Mouse (Mus musculus): Measurements from ENCODE around the gene Syne3.

The Syne3 gene

DNA sequence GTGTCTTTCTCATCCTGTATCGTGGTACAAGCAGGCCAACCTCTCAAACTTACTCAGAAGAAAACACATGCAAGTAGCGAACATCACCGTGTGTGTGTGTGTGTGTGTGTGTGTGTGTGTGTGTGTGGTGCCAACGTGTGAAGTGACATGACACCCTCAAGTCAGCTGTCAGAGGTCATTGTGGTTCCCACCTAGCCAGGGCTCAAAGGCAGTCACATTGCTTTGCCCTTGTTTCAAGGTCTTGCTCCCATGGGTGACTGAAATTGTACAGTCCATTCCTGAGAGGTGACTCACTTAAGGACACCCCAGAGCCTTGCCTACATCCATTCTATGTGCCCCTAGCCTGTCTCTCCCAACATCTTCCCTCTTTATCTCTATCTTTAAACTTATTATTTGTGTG, 40.0 kb downstream of the Syne3 start:
- no peak for DNase-seq (ENCODE audit: low spot score)

DNA sequence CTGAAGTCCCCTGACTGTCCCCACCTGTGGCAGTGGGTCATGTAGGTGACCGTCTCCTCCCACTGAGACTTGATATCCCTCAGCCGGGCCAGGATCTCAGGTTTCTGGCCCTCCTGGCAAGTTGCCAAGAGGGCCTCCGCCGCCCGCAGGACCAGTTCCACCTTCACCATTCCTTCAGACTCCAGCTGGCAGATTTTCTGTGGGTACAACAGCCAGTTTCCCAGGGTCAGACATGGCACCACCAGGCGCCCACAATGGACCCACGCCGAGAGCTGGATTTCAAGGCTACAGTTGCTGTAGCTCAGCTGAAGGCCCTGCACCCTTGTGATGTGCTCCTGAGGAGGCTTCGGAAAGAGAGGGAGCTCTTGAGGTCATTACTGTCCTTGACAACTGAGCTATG, 40.4 kb downstream of the Syne3 start:
- DNase-seq (ENCODE audit: low spot score): no peak

DNA sequence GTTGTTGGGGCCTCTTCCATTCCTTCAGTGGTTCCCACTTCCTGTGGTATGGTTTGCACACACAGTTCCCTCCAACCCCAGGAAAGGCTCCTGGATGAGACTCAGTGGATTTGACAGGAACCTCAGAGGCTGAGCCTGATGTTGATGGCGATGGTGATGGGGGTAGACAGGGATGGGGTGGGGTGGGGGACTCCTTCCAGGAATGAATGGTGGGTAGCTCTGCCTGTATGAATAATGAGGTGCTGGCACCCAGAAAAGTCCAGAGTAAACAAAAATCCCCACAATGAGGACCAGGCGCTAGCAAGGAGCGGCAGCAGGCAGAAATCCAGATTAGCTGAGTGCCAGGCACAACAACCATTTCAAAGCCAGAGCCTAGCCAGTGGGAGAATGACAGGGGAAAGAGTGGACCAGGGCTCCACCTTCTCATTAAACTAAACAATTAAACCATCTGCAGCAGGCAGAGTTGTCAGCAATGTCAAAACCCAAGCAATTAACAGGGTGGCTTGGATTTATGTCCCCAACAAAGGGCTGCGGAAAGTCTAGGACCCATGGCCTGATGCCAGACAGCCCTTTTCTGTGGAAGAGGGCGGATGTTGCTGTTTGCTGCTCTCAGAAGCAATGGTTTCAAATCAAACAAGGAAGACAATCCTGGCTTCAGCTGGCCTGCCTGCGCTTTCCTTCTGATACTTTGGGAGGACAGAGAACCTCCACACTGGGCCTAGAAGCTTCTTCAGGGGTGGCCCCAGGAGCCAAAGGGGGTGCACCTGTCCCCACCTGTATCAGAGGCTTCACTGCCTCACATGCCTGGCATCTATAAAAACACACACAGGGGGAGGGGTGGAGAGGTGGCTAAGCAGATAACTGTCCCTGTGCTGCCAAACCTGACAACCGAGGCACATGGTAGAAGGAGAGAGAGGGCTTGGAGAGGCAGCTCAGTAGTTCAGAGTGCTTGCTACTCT, 44.4 kb downstream of the Syne3 start:
- no peak for DNase-seq (ENCODE audit: low spot score)

DNA sequence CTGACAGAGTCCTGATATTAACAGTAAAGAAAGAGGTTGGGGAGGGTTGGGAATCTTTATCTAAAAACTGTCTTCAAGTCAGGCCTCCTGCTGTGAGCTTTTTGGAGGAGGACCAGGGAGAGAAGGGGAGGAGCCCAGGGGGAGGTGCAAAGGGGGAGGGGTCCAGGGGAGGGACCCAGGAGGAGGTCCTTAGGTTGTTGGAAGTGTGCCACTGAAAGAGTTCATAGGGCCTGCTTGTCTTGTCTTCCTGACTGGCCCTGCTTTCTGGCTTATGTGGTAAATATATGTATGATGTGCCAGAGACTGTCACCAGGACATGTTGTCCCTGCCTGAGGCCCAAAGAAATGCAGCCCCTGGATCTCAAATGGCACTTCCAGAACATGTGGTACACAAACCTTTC, 49.2 kb downstream of the Syne3 start:
- DNase-seq (ENCODE audit: low spot score): no peak

DNA sequence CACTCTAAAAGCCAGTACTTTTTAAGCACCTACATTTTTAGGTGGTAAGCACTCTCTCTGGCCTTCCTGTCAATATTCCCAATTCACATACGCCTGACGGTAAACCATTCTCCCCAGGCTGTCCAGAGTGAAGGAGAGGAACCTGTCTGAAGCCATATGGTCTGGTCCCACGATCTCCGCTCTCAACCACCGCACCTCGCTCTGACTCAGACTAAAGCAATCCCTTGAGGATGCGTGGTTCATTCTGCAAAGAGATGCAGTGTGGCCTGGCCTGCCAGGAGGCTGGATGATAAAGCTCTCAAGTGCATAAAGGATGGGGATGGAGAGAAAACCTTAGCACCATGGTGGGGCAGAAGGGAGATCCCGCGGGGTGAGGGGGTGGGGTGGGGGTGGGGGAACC, 49.6 kb downstream of the Syne3 start:
- DNase-seq (ENCODE audit: low spot score): no peak

DNA sequence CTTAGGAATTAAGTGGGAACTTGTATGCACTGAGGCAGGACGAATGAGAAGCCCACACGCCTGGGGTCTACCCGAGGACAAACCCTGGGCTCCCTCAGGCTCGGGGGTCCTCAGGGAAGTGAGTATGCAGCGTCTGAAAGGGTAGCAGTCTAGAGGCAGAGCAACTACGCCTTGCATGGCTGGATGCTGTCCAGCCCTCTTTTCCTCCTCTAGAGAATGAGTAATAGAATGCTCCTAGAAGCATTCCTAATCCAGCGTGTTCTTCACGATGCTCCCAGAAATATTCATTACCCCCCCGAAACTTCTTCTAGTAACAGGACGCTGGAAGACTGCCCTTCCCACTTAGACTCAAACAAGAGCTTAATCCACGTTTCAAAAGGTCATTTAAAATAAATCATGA, 51.3 kb downstream of the Syne3 start:
- DNase-seq (ENCODE audit: low spot score): no peak

DNA sequence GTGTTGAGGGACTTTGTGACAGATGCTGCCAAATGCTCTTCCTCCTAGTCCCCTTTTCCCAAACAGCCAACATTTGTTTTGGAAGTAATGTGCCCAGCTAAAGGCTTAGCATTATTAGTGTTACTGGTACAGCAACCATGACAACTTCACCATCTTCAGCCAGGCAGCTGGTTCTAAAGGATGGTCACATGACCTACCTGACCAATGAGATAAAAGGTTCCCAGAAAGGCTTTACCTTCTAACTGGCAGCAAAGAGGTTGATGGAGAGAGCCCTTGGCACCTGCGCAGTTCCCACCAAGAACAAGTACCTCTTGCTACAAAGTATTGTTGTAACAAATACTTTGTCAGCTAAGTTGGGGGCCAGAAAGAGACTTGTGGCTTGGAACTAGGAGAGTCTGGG, 52.4 kb downstream of the Syne3 start:
- no peak for DNase-seq (ENCODE audit: low spot score)

DNA sequence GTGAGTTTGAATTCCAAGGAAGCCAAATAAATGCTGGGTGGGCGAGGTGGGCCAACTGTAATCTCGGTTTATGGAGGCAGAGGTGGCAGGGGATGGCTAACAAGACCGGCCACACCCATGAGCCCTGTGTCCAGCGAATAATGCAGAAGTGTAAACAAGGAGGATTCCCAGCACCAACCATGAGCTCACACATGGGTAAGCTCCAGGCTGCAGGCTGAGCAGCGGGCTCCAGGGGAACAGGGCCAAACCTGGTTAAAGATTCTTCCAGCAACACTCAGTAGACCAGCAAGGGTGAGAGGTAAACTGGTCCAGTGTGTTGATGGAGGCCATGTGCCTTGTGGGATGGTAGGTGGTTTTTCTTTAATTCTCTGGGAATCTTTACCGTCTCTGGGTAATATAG, 53.2 kb downstream of the Syne3 start:
- no peak for DNase-seq (ENCODE audit: low spot score)

DNA sequence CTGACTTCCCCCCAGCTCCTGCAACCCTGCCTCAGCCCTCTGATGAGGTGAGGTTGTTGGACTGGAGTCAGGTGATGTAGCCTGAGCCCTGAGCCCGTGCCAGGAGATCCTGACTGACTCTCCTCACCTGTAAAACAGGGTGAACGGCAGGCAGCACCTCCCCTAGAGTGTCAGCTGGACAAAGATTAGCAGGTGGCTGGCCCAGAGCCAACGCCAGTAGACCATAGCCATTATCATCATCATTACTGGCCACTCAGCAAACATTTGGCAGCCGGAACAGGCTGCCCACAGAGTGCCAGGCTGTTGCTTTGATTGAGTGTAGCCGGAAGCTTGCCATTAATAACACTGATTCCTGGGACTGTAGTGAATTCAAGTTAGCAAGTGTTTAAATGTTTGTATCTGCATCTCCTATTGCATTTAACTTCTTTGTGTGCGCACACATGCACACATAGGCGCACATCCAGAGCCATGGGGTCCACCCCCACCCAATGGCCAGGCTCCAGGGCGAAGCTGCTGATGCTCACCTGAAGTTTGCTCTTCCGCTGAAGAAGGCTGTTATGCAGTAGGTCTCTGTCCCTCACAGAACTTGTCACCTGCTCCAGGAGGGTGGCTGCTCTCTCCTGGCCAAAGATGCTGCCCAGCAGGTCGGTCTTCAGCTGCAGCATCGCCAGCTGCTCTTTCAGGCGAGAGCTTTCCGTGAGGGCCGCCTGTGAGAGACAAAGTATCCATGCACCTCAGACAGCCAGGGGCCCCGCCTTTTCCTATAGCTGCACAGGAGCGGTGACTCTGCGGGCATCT, 54.4 kb downstream of the Syne3 start:
- DNase-seq (ENCODE audit: low spot score): no peak

DNA sequence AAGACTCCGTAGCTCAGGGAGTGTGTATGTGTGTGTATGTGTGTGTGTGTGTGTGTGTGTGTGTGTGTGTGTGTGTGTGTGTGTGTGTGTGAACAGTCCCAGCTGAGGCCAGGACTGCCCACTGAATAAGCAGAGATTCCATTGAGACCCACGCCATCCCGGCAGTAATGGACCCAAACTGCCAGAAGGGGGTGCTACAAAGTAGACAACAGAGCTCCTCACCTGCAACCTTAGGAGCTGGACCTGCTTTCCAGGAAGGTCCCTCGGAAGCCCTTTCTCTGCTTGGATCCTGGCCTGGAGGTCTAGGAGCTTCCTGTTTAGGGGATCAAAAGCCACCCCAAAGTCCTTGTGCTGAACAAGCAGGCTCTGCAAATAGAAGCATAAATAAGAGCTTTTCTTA, 55.7 kb downstream of the Syne3 start:
- DNase-seq (ENCODE audit: low spot score): peak; percentile 60

DNA sequence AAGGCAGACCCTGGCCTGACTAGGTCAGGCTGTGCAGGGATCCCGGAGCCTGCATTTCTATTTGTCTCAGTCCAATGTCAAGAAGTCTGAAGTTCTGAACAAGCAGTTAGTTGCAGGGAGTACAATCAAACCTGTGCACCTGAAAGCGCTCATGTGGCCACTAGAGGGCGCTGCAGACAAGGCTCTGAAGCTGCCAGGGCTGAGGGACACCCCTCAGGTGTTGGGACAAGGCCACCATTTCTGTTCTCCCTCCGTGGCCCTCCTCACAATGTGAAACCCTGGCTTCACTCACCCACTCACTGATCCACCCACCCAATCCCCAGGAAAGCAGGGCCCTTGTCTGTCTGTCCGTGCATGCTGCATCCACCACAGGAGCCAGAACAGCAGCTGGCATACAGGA, 57.2 kb downstream of the Syne3 start:
- peak; percentile 77 for DNase-seq (ENCODE audit: low spot score)

DNA sequence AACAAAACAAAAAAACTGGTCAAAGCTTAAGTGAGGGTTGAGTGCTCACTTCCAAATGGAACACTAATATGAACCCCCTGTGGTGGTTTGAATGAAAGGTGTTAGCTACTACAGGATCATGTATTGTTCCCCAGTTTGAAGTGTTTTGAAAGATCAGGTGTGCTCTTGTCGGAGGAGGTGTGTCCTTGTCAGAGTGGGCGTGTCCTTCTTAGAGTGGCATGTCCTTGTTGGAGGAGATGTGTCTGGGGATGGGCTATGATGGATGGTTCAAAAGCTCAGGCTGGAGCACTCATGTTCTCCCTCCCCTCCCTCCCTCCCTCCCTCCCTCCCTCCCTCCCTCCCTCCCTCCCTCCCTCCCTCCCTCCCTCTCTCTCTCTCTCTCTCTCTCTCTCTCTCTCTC, 61.7 kb downstream of the Syne3 start:
- no peak for DNase-seq (ENCODE audit: low spot score)

DNA sequence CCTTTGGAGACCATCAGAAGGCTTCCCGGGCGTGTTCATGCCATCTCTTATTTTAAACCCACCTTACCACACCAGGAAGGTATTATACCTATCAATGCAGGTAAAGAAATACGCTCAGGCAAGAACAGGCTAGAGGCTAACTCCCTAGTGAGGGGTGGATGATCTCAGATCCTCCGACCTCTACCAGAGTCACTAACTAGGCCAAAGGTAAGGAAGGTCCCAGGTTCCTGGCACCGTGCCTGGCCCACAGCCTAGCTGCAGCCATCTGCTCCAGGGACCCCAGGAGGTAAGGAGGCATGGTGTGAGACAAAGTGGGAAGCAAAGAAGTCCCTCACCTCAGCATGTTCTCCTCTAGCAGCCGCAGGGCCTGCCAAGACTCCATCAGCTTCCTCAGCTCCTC, 63.4 kb downstream of the Syne3 start:
- DNase-seq (ENCODE audit: low spot score): no peak

DNA sequence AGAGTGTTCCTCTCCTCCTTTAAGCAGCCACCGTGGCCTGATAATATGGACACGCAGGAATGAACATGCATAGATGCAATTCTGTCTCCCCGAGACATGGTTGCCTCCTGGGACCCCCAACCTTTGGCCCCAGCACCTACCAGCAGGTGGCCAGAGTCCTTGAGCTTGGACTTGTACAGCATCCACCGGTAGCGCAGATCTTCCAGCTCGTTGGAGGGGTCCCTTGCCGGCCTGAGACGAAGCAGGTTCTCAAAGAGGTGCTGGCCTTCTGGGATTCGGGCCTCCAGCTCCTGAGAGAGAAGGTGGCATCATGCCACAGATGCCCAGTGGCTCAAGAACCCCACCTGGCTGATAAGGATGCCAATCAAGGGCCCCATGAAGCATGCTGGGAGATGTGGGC, 69.1 kb downstream of the Syne3 start:
- DNase-seq (ENCODE audit: low spot score): no peak

DNA sequence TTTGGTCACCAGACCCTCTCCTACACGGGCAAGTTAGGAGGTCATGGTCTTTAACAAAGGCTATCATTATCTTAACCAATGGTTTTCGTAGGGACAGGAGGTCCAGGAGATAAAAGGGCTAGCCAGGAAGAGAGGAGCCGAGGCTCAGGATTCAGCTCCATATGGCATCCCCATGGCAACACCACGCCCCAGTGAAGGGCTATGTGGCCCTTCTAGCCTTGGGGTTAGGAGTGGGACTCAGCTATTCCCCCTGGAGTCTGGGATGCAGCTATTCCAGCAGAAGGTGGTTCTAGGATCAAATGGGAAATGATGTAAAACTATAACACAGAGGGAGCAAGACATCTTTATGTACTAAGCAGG, 69.6 kb downstream of the Syne3 start:
- no peak for DNase-seq (ENCODE audit: low spot score)

DNA sequence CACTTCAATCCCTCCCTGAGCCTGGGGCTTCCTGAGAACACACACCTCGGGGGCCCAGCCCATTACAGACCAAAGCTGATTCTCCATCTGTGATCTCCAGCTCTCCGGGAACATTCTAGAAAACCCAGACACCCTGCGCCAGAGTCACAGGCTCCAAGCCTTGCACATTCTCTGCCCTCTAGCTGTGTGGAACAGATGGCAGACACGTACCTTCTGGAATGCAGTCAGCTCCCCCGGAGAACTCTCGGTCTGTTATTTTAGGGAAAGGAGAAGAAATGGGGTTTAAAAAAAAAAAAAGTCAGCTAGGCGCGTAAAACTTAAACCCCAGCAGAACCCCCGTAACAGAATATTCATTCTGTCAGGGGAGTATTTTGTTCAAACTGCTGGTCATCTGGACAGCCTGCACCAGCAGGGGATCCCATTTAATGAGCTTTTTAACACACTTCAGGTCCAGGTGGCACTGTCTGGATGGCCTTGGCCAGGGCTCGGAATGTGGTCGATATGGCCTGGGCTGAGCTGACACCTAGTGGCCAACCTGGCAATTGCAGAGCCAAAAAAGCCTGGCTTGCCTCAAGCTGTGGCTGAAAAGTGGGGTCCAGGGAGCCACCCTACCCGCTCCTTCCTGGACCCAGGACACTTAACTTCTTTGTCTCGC, 70.1 kb downstream of the Syne3 start:
- DNase-seq (ENCODE audit: low spot score): peak; percentile 52

DNA sequence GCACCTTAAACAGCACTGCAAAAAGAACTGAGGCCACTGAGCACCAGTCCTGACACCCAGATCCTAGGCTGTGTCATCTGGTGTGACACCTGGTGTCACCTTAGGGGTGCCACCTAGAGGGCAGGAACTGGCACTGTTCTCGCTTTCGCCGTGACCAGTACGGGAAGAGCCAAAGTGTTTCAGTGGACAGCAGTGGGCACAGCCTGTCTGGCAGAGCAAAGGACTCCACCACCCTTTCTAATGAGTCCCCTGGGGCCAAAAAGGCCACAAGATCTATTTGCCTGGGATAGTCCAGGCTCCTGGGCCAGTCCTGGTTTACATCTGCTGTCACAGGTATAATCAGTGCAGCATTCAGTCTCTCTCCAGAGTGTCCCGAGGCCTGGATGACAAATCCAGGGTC, 70.7 kb downstream of the Syne3 start:
- DNase-seq (ENCODE audit: low spot score): no peak

DNA sequence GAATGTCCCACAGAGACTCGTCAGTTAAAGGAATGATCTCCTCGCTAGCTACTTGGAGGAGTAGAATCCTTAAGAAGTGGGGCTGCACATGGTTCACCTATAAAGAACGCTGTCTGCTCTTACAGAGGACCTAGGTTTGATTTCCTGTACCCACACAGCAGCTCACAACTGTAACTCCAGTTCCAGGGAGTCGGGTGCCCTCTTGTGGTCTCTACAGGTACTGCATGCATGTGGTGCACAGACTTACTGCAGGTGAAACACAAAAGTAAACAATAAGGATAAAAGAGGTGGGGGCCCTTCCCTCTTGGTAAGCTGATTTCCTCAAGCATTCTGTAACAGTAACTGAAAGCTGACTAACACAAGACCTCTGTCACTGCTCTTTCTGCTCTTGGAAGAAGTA, 73.4 kb downstream of the Syne3 start:
- peak; percentile 62 for DNase-seq (ENCODE audit: low spot score)

DNA sequence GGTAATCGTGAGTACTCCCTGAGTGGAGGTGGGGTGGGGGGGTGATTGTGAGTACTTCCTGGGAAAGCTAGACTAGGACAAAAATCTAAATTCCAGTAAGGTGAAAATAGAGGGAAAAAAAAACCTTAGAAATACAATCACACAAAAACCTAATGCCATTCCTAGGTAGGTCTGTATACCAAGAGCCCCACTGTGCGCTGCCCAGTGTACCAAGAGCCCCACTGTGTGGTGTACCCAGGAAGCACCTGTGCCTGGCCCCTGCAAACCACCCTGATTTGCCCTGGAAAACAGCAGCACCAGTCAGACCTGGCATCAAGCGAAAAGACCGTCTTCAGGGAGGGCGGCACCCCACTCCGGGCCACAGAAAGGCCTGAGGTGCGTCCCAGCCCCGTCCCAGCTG, 74.5 kb downstream of the Syne3 start:
- no peak for DNase-seq (ENCODE audit: low spot score)

DNA sequence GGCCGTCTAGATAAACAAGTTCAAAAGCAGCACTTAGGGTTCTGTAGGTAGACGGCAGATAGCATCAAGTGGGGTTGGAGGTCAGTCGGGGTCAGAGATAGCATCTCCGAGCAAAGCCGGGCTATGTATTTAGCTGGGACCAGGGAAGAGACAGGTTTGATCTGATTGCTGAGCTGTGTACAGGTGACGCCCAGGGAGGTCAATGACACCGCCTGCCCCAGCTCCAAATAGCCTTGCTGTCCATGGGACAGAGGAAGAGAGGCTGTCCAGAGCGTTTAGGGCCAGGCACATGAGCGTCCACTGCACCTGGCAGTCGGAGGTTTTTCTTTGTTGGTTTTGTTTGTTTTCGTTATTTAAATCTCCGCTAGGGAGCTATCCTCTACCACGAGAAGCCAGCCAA, 75.8 kb downstream of the Syne3 start:
- DNase-seq (ENCODE audit: low spot score): no peak

DNA sequence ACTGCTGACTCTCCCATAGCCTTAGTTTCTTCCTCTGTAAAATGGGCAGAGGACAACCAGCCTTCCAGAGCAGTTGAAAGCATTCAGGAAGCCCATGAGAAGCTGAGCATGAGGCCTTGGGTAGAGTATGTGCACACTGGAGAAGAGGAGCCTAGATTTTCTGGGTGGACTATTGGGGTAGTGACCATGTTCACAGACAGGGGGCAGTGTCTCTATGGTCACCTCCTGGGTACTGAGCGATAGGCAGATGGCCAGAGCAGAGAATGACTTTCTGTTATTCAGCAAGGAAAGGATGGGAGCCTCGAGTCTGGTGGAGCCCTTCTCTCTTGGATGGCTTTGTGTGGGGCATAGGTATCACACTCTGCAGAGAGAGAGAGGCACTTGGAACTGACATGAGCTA, 76.4 kb downstream of the Syne3 start:
- DNase-seq (ENCODE audit: low spot score): no peak

DNA sequence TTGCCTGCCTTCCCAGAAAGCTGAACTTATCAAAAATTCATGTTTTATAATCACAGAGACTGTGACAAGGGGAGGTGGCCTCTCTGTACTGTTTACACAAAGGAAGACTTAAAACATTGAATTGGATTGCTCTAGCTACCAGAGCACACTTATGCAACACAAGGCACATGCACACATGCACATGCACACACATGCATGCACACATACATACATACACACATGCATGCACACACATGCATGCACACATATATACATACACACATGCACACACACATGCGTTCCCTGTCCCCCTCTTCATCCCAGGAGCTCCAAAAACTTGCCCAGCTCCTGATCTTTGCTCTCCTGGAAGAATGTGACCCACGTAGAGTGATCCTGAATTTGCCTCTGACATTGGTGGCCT, 83.8 kb downstream of the Syne3 start:
- no peak for DNase-seq (ENCODE audit: low spot score)

DNA sequence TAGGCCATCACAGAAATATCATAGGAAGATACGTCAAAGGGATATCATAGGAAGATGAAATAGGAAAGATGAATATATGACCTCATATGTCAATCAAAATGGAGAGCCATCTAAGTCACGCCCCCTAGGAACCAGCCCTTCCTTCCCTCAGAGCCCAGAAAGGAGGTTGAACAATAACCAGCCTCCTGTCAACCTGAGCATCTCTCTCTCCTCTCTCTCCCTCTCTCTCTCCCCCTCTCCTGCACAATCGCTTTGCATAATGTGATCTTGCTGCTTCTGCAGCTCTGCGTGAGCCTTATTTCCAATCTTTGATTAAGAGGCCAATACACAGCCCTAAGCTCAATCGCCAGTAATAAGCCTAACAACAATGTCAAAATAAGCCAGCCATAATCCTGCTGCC, 84.6 kb downstream of the Syne3 start:
- DNase-seq (ENCODE audit: low spot score): no peak
